Mouse (Mus musculus): ENCODE data around the gene Agap2. TPM values are rescaled to one million over a fixed set of nuclear protein-coding genes. Genes with fewer than 3 reads are reported as not detected.
A peak's percentile ranks its signal among the peaks of the same experiment; 100 is the strongest.
"Not testable (repeated sequence)": the region's sequence is repeated elsewhere in the genome, so short reads cannot be mapped to it uniquely, and the experiment has no call there.

Agap2 gene
- polyA plus RNA-seq, 1 experiment from 2014 or later: 0.05 TPM

- 1% methylated on average over 9 of the region's 9 CpGs for WGBS
- Histone ChIP-seq H3K36me3 (ENCODE audit: control insufficient read depth, insufficient read depth, low read length) (no peaks in the 10 kb centered on the region), H3K9me3 (ENCODE audit: control insufficient read depth, low read length) (no peaks in the 10 kb centered on the region), H3K4me2 (ENCODE audit: low read depth, low read length) (peak overlapping the region; percentile 95), H3K27ac (ENCODE audit: low read length) (no peak overlapping the region), H3K9ac (ENCODE audit: low read depth, low read length) (0 out of 2 replicates have a peak overlapping the region, but pooled peaks have one; percentile 84), H3K27me3 (replicated peaks; ENCODE audit: control insufficient read depth, insufficient read depth, low read length) (no peaks in the 10 kb centered on the region), H3K4me3 (ENCODE audit: low read length) (peak overlapping the region; percentile 87), H3K4me1 (ENCODE audit: control insufficient read depth, insufficient read depth, low read length) (peaks cover 16% of the 10 kb centered on the region)
- peak; percentile 26; the same call in 1 of the 2 replicates for ATAC-seq
These were observed 16.9 kb upstream of the Agap2 start for GRCm38 (mm10) chr10:127058161-127058560.

DNA sequence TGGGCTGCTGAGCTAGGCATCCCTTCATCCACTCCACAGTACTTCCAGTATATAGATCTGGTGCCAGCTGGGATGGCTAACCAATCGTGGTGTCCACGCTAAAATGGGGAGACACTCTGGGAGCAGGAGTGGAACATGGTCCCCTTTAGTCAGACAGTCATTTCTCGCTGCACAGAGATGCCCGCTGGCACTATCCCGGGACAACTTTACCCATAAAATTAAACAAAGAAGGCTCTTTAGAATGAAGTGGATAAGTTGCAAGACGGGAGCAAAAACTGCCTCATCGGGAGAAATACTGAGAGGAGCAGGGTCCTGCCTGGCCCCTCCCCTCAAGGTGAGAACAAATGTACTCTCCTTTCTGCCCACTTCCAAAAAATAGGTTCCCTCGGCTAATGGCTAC lies 16.4 kb upstream of the Agap2 start:
- H3K9ac ChIP-seq (ENCODE audit: low read depth, low read length): peak overlapping the region; percentile 84; the same call in 1 of the 2 replicates

GRCm38 (mm10) chr10:127059174-127059967 lies 15.7 kb upstream of the Agap2 start:
- peak overlapping the region; percentile 87 for H3K4me3 ChIP-seq (ENCODE audit: low read length)
- H3K4me2 ChIP-seq (ENCODE audit: low read depth, low read length): peak overlapping the region; percentile 95
- no peaks in the 10 kb centered on the region for H3K36me3 ChIP-seq (ENCODE audit: control insufficient read depth, insufficient read depth, low read length)
- H3K4me1 ChIP-seq (ENCODE audit: control insufficient read depth, insufficient read depth, low read length): peaks cover 16% of the 10 kb centered on the region
- no peaks in the 10 kb centered on the region for H3K9me3 ChIP-seq (ENCODE audit: control insufficient read depth, low read length)
- no peak overlapping the region; the same call in 1 of the 2 replicates for H3K27ac ChIP-seq (ENCODE audit: low read length)
- H3K9ac ChIP-seq (ENCODE audit: low read depth, low read length): peak overlapping the region; percentile 84
- H3K27me3 ChIP-seq (replicated peaks; ENCODE audit: control insufficient read depth, insufficient read depth, low read length): no peaks in the 10 kb centered on the region
- ATAC-seq: no peak
- under 1% methylated on average over 60 of the region's 92 CpGs for WGBS

More for the DNA sequence above, 16.4 kb upstream of the Agap2 start:
- H3K27ac ChIP-seq (ENCODE audit: low read length): no peak overlapping the region
- H3K36me3 ChIP-seq (ENCODE audit: control insufficient read depth, insufficient read depth, low read length): no peaks in the 10 kb centered on the region
- peaks cover 16% of the 10 kb centered on the region for H3K4me1 ChIP-seq (ENCODE audit: control insufficient read depth, insufficient read depth, low read length)
- 9% methylated on average over 8 of the region's 8 CpGs for WGBS
- ATAC-seq: no peak
- no peaks in the 10 kb centered on the region for H3K9me3 ChIP-seq (ENCODE audit: control insufficient read depth, low read length)
- peak overlapping the region; percentile 87 for H3K4me3 ChIP-seq (ENCODE audit: low read length)
- peak overlapping the region; percentile 95 for H3K4me2 ChIP-seq (ENCODE audit: low read depth, low read length)
- H3K27me3 ChIP-seq (replicated peaks; ENCODE audit: control insufficient read depth, insufficient read depth, low read length): no peaks in the 10 kb centered on the region

DNA sequence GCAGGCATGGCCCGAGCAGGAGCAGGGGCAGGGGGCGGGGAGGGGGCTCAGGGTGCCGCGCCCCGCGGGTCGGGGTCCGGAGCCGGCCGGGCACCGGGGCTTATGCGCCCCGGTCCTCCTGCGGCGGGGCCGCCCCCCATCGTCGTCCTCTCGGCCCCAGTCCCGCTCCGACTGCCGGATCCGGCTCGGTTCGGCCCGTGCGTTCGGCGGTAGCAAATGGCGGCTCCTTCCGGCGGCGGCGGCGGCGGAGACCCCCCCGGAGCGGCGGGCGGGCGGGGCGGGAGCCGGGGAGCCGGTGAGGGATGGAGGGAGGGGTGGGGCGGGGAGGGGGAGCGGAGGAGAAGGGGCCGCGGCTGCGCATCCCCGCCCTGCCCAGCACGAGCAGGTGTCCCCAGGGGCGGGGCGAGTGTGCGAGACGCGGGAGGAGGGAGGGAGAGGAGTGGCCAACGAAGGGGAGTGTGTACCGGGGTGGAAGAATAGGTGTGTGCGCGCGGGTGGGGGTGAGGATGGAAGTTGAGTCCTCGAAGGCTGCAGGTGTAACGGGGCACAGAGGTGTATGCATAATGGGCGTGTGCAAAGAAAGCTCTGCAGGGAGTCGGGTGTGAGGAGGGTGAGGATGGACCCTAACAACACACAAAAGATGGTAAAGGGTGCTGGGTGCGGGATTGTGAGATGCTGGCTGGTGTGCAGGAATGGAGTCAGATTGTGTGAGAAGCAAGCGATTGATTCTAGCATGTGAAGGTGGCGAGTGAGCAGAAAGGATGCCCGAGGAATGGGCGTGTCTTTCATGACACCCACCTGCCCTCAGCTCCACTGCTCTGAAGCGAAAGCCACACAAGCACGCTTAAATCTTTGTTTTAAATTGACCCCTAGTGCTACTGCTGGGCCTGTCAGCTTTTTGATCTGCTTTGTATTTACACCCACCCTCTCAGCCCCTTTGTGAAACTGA lies 14.8 kb upstream of the Agap2 start, which contains the start of gene March9:
Gene March9, minus strand, starts transcription at position 217 of the 949 bp plus-strand sequence.
- Histone ChIP-seq H3K4me1 (ENCODE audit: control insufficient read depth, insufficient read depth, low read length) (peaks cover 24% of the 10 kb centered on the region), H3K4me3 (ENCODE audit: low read length) (peak within 1 kb of the TSS; percentile 87), H3K4me2 (ENCODE audit: low read depth, low read length) (peak within 1 kb of the TSS; percentile 95), H3K9ac (ENCODE audit: low read depth, low read length) (peak within 1 kb of the TSS; percentile 84), H3K27ac (ENCODE audit: low read length) (no peak within 1 kb of the TSS; the same call in 1 of the 2 replicates), H3K9me3 (ENCODE audit: control insufficient read depth, low read length) (no peaks in the 10 kb centered on the region), H3K27me3 (replicated peaks; ENCODE audit: control insufficient read depth, insufficient read depth, low read length) (no peaks in the 10 kb centered on the region), H3K36me3 (ENCODE audit: control insufficient read depth, insufficient read depth, low read length) (no peaks in the 10 kb centered on the region)
- WGBS: under 1% methylated on average over 55 of the region's 72 CpGs
- peak; percentile 45 for ATAC-seq

GRCm38 (mm10) chr10:127061085-127061484 lies 14.0 kb upstream of the Agap2 start:
- ATAC-seq: no peak
- H3K36me3 ChIP-seq (ENCODE audit: control insufficient read depth, insufficient read depth, low read length): peaks cover 5% of the 10 kb centered on the region
- H3K4me1 ChIP-seq (ENCODE audit: control insufficient read depth, insufficient read depth, low read length): peaks cover 26% of the 10 kb centered on the region
- H3K4me3 ChIP-seq (ENCODE audit: low read length): no peak overlapping the region
- no peak overlapping the region for H3K4me2 ChIP-seq (ENCODE audit: low read depth, low read length)
- WGBS: 51% methylated on average over 5 of the region's 5 CpGs
- H3K9ac ChIP-seq (ENCODE audit: low read depth, low read length): no peak overlapping the region
- H3K9me3 ChIP-seq (ENCODE audit: control insufficient read depth, low read length): no peaks in the 10 kb centered on the region
- H3K27me3 ChIP-seq (replicated peaks; ENCODE audit: control insufficient read depth, insufficient read depth, low read length): no peaks in the 10 kb centered on the region
- H3K27ac ChIP-seq (ENCODE audit: low read length): no peak overlapping the region

GRCm38 (mm10) chr10:127061513-127061912 lies 13.6 kb upstream of the Agap2 start:
- H3K4me2 ChIP-seq (ENCODE audit: low read depth, low read length): no peak overlapping the region

GRCm38 (mm10) chr10:127062101-127062500 lies 13.0 kb upstream of the Agap2 start:
- H3K9me3 ChIP-seq (ENCODE audit: control insufficient read depth, low read length); H3K4me2 ChIP-seq (ENCODE audit: low read depth, low read length); ATAC-seq; H3K27me3 ChIP-seq (replicated peaks; ENCODE audit: control insufficient read depth, insufficient read depth, low read length); H3K9ac ChIP-seq (ENCODE audit: low read depth, low read length); H3K4me3 ChIP-seq (ENCODE audit: low read length); H3K27ac ChIP-seq (ENCODE audit: low read length): not testable (repeated sequence)
- WGBS: 85% methylated on average over 4 of the region's 4 CpGs
- Histone ChIP-seq H3K4me1 (ENCODE audit: control insufficient read depth, insufficient read depth, low read length) (peaks cover 33% of the 10 kb centered on the region), H3K36me3 (ENCODE audit: control insufficient read depth, insufficient read depth, low read length) (peaks cover 13% of the 10 kb centered on the region)

More at GRCm38 (mm10) chr10:127061513-127061912, 13.6 kb upstream of the Agap2 start:
- Histone ChIP-seq H3K4me1 (ENCODE audit: control insufficient read depth, insufficient read depth, low read length) (peaks cover 27% of the 10 kb centered on the region), H3K9me3 (ENCODE audit: control insufficient read depth, low read length) (no peaks in the 10 kb centered on the region), H3K36me3 (ENCODE audit: control insufficient read depth, insufficient read depth, low read length) (peaks cover 7% of the 10 kb centered on the region), H3K9ac (ENCODE audit: low read depth, low read length) (no peak overlapping the region), H3K27ac (ENCODE audit: low read length) (no peak overlapping the region), H3K4me3 (ENCODE audit: low read length) (no peak overlapping the region), H3K27me3 (replicated peaks; ENCODE audit: control insufficient read depth, insufficient read depth, low read length) (no peaks in the 10 kb centered on the region)
- 68% methylated on average over 2 of the region's 2 CpGs for WGBS
- ATAC-seq: no peak

DNA sequence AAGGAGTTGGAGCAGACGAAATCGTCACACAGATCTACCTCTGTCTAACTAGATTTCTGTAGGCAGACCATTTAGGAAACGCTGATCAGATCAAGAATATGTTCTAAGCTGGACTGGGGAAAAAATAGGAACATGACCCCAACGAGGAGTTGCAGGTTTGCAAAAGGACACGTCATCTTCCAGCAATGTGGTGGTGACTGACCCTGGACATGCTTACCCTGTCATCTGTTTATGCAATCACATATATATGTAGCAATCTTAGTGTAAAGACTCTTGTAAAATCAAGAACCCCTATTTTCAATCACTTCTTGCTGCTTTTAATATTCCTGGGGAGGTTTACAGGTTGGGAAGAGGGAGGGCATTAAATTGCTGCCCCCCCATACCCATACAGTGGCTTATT lies 12.6 kb upstream of the Agap2 start:
- Histone ChIP-seq H3K9me3 (ENCODE audit: control insufficient read depth, low read length) (no peaks in the 10 kb centered on the region), H3K36me3 (ENCODE audit: control insufficient read depth, insufficient read depth, low read length) (peaks cover 17% of the 10 kb centered on the region), H3K27me3 (replicated peaks; ENCODE audit: control insufficient read depth, insufficient read depth, low read length) (no peaks in the 10 kb centered on the region), H3K9ac (ENCODE audit: low read depth, low read length) (no peak overlapping the region), H3K27ac (ENCODE audit: low read length) (no peak overlapping the region), H3K4me3 (ENCODE audit: low read length) (no peak overlapping the region), H3K4me1 (ENCODE audit: control insufficient read depth, insufficient read depth, low read length) (peaks cover 33% of the 10 kb centered on the region), H3K4me2 (ENCODE audit: low read depth, low read length) (no peak overlapping the region)
- 68% methylated on average over 5 of the region's 5 CpGs for WGBS
- no peak for ATAC-seq

Measured in intestine, embryonic 16.5 days (tissue).